Mouse (Mus musculus) ES-E14 (cell line): ENCODE measurements at regions not wholly inside any gene's neighbourhood (a gene's known extent, or its start where the extent isn't known, plus 50 kb on each side); places are given as distances from the start of the nearest gene placed in this dataset.

Experiments
- DNase-seq: peaks from one replicate; pipeline ENCODE4 v3.0.0-alpha.2; 2013; ENCODE audit warnings: low read depth, low spot score
- H3K27ac ChIP-seq: 2 replicates; pipeline ENCODE4 v1.5.1; 2012; ENCODE audit warnings: low read depth, mild to moderate bottlenecking, low read length, moderate library complexity, mixed read lengths; ENCODE audit not compliant: poor library complexity, insufficient read depth, severe bottlenecking
- H3K36me3 ChIP-seq: 2 replicates; pipeline ENCODE4 v1.6.1; 2012; ENCODE audit warnings: mild to moderate bottlenecking, low read length, moderate library complexity, mixed read lengths; ENCODE audit not compliant: control insufficient read depth, poor library complexity, insufficient read depth, severe bottlenecking
- H3K4me1 ChIP-seq, 2 experiments: fragments of 150-350 bp in 1 of 2; sonication (generic) in 1 of 2; 2 replicates each; pipeline ENCODE4 v1.6.1; 2012; ENCODE audit warnings: low read length in 2 of 2, mild to moderate bottlenecking in 1 of 2, mixed read lengths in 1 of 2; ENCODE audit not compliant: control insufficient read depth in 2 of 2, insufficient read depth in 2 of 2, poor library complexity in 1 of 2
- H3K4me3 ChIP-seq, 2 experiments: fragments of 150-350 bp in 1 of 2; sonication (generic) in 1 of 2; 2 replicates each; pipeline ENCODE4 v1.5.1; 2012; ENCODE audit warnings: low read length in 2 of 2, low read depth in 1 of 2, mild to moderate bottlenecking in 1 of 2, mixed read lengths in 1 of 2; ENCODE audit not compliant: insufficient read depth in 1 of 2, poor library complexity in 1 of 2, severe bottlenecking in 1 of 2
- H3K9ac ChIP-seq: 2 replicates; pipeline ENCODE4 v1.6.1; 2012; ENCODE audit warnings: low read depth, mild to moderate bottlenecking, low read length, mixed read lengths; ENCODE audit not compliant: poor library complexity, insufficient read depth, severe bottlenecking
- H3K9me3 ChIP-seq: fragments of 150-350 bp; sonication (generic); 2 replicates; pipeline ENCODE4 v1.6.1; 2012; ENCODE audit warnings: low read depth, mild to moderate bottlenecking, low read length; ENCODE audit not compliant: control insufficient read depth, insufficient read depth
- CHD2 ChIP-seq: IDR thresholded peaks from 2 replicates; pipeline ENCODE4 v1.6.1; 2014; ENCODE audit warnings: mild to moderate bottlenecking, low read depth, low read length, inconsistent platforms
- HCFC1 ChIP-seq: IDR thresholded peaks from 2 replicates; pipeline ENCODE4 v1.6.1; 2012; ENCODE audit warnings: low read length, inconsistent platforms, borderline replicate concordance; ENCODE audit not compliant: insufficient read depth
- MAFK ChIP-seq: IDR thresholded peaks from 2 replicates; pipeline ENCODE4 v1.6.1; 2014; ENCODE audit warnings: mild to moderate bottlenecking, low read depth, low read length, inconsistent platforms; ENCODE audit not compliant: insufficient read depth
- ZC3H11A ChIP-seq: IDR thresholded peaks from 2 replicates; pipeline ENCODE4 v1.6.1; 2012; ENCODE audit warnings: low read depth, mild to moderate bottlenecking, inconsistent platforms, low read length, borderline replicate concordance
- ZNF384 ChIP-seq: IDR thresholded peaks from 2 replicates; pipeline ENCODE4 v1.6.1; 2012; ENCODE audit warnings: low read depth, low read length, inconsistent platforms
- in situ Hi-C, 2 experiments: fragments of 600-800 bp; cut with MboI; formaldehyde crosslinking; loops; one replicate each; pipeline ENCODE4 v1.15.1; 2025; ENCODE audit warnings: low sequenced_read_pairs in 2 of 2, inconsistent platforms in 1 of 2; ENCODE audit not compliant: unreplicated experiment in 2 of 2

DNA sequence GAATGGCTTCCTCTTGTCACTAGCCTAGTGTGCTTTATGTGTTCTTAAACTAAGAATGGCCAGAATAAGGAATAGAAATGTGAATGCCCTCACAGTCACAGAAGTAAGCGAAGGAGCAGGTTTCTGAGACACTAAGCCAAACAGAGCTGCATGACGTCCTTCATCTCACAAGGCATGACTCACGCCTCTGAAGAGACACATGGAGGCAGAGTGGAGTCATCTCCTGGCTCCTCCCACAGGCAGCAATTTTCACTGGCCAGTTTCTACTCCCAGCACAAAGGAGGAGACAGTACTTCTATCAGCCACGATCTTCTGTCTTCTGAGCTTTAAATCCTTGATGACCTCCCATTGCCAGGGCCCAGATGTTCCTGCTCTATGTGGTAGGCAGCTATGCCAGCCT is 291.3 kb upstream of the Rnf32 start:
- H3K4me1 ChIP-seq, result no peaks in the 10 kb centered on the region
- no peak overlapping the region for H3K4me3 ChIP-seq
- H3K36me3 ChIP-seq, result no peaks in the 10 kb centered on the region
- H3K27ac ChIP-seq, result no peak overlapping the region
- DNase-seq, result no peak
- in situ Hi-C loops, result no loop called here
- H3K9me3 ChIP-seq, result no peaks in the 10 kb centered on the region
- TF ChIP-seq CHD2, result no peak
- TF ChIP-seq ZNF384, result no peak
- no peak for TF ChIP-seq MAFK
- TF ChIP-seq ZC3H11A, result no peak
- no peak for TF ChIP-seq HCFC1
- no peak overlapping the region for H3K9ac ChIP-seq

- Histone ChIP-seq H3K27ac (no peak overlapping the region), H3K36me3 (no peaks in the 10 kb centered on the region), H3K9ac (no peak overlapping the region), H3K4me1 (no peaks in the 10 kb centered on the region), H3K4me3 (no peak overlapping the region), H3K9me3 (no peaks in the 10 kb centered on the region)
- TF ChIP-seq ZC3H11A (no peak), HCFC1 (no peak), CHD2 (no peak), MAFK (no peak), ZNF384 (no peak)
- in situ Hi-C loops, result no loop called here
- DNase-seq, result no peak
Observed at GRCm38 (mm10) chr5:28903805-28904320, 291.9 kb upstream of the Rnf32 start.

DNA sequence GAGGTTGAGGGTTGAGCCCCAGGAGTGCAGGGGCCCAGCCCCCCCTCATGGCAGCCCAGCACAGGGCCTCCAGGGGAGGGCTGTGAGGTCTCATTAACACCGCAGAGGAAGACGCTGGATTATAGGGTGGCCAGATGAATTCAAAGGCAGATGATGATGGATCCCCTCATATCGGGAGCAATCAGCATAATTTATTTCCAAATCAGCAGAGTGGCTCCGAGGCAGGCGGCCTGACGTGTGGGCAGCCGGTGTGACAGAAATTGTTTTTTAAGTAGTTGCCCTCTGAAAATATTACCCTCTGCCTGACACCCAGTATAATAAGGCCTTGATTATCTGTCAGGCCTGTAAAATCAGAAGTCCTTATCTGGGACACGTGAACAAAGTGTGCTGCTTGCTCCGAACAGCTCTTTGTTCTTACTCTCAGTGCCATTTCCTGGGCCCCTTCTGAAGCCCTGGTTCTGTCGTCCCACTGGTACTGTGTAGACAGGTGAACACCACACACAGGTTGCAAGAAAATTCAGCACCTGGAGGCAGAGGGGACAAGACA is 303.0 kb upstream of the Rnf32 start:
- H3K36me3 ChIP-seq, result no peaks in the 10 kb centered on the region
- H3K9ac ChIP-seq, result no peak overlapping the region
- H3K4me1 ChIP-seq, result no peaks in the 10 kb centered on the region
- TF ChIP-seq ZC3H11A (no peak), HCFC1 (no peak), CHD2 (no peak), ZNF384 (no peak), MAFK (no peak)
- DNase-seq, result no peak
- no peak overlapping the region for H3K4me3 ChIP-seq
- H3K27ac ChIP-seq, result no peak overlapping the region
- in situ Hi-C loops, result no loop called here
- no peaks in the 10 kb centered on the region for H3K9me3 ChIP-seq

GRCm38 (mm10) chr5:28891988-28892387 is 303.8 kb upstream of the Rnf32 start:
- Histone ChIP-seq H3K9ac (no peak overlapping the region), H3K4me1 (no peaks in the 10 kb centered on the region), H3K36me3 (no peaks in the 10 kb centered on the region), H3K9me3 (no peaks in the 10 kb centered on the region), H3K27ac (no peak overlapping the region), H3K4me3 (no peak overlapping the region)
- TF ChIP-seq CHD2, result no peak
- TF ChIP-seq HCFC1, result no peak
- TF ChIP-seq ZC3H11A, result no peak
- no peak for TF ChIP-seq MAFK
- no peak for TF ChIP-seq ZNF384
- in situ Hi-C loops, result no loop called here
- no peak for DNase-seq

GRCm38 (mm10) chr5:28884746-28885365 is 310.9 kb upstream of the Rnf32 start:
- DNase-seq, result no peak

More at GRCm38 (mm10) chr5:28884746-28885365, 310.9 kb upstream of the Rnf32 start:
- H3K9me3 ChIP-seq, result no peaks in the 10 kb centered on the region
- H3K9ac ChIP-seq, result no peak overlapping the region
- TF ChIP-seq HCFC1 (no peak), MAFK (no peak), ZC3H11A (no peak), CHD2 (no peak), ZNF384 (no peak)
- no peak overlapping the region for H3K27ac ChIP-seq
- no peak overlapping the region for H3K4me3 ChIP-seq
- H3K36me3 ChIP-seq, result no peaks in the 10 kb centered on the region
- H3K4me1 ChIP-seq, result no peaks in the 10 kb centered on the region
- in situ Hi-C loops, result no loop called here
